Mouse (Mus musculus): ENCODE results near the gene Tex35.

DNA sequence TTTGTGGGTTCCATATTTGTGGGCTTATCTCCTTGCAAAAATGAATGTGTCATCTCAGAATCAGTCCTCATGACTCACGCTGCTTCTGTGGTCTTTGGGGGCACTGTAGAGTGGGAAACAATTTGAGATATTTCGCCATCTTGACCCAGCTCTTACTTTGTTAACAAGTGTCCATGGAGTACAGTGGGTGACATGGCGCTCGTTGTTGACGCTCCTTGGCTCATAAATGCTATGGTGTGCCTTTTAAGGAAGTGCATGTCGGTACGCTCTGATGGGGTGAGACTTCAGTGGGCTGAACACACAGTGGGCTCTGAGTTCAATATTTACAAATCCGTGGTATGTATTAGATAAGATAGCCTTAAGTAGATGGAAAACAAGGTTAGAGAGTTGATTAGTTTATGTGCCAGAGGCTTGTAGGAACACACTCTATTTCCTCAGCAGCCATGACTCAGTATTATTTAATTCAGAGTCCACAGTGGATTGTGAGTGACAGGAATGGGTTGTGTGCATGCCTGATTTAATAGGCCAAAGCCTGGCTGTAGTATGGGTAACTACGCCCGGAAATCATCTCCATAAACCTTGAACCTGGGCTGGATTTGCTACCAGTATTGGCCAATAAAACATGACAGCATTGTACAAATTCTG is 46.6 kb downstream of the Tex35 start:
- TF ChIP-seq CTCF (IDR thresholded peaks at IDR 0.05; ENCODE audit: low read depth, low read length) (no peak), POLR2A (IDR thresholded peaks at IDR 0.05; ENCODE audit: insufficient read depth, low read length) (no peak), EP300 (IDR thresholded peaks at IDR 0.05; ENCODE audit: insufficient read depth, low read depth, low read length) (no peak)
